Mouse (Mus musculus): ENCODE measurements around the gene Mettl23.

GRCm38 (mm10) chr11:116825230-116825629 lies 17.8 kb upstream of the Mettl23 start:
- TF ChIP-seq CTCF (IDR thresholded peaks at IDR 0.05; ENCODE audit: control insufficient read depth, insufficient read depth, insufficient replicate concordance, low read depth, low read length) (no peak), POLR2A (IDR thresholded peaks at IDR 0.05; ENCODE audit: control insufficient read depth, low read depth, low read length) (no peak)
